Mouse (Mus musculus) naive thymus-derived CD4-positive, alpha-beta T cell, adult 2 months (primary cell): ENCODE measurements around the gene Gamt.
"Not testable (repeated sequence)": the region's sequence is repeated elsewhere in the genome, so short reads cannot be mapped to it uniquely, and the experiment has no call there.

Experiments
- DNase-seq: peaks from one replicate; pipeline ENCODE4 v3.0.0-alpha.2; 2011; ENCODE audit warnings: low read depth

The Gamt gene

DNA sequence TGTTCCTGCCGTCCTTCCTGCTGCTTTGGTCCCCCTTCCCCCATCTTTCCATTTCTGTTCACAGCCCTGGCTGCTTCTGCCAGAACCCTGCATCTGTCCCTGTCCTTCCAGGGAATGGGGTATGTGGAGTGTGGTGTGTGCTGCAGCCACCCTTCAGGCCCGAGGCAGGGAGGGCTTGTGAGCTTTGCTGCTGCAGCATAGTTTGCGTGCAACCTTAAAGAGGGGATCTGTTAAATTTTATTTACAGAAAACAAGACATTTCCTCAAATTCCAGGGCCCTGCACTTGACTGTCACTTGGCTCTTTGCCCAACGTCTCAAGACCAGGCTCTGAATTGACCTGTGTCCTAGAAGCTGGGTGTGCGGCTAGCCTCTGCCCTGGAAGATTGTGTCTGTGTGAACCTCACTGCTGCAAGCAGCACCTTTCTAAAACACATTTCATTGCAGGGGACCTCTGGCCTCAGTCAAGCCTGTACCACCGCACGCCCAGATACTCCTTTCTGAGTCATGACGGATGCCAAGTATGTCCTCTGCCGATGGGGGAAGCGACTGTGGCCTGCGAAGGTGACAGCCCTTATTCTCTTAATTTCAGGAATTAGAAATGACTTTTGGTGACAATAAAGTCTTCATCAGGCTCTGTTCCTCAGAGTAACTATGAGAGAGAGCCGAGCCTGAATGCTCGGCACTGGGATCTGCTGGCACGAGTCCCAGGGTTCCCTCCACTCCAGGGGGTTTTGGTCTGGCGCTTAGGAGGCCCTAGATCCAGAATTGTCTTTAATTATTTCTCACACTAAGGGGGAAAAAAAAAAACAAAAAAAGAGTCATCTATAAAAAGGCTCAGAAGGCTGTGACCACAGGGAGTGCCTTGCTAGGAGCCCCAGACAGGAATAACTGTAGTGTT, 32.7 kb downstream of the Gamt start:
- no peak for DNase-seq

DNA sequence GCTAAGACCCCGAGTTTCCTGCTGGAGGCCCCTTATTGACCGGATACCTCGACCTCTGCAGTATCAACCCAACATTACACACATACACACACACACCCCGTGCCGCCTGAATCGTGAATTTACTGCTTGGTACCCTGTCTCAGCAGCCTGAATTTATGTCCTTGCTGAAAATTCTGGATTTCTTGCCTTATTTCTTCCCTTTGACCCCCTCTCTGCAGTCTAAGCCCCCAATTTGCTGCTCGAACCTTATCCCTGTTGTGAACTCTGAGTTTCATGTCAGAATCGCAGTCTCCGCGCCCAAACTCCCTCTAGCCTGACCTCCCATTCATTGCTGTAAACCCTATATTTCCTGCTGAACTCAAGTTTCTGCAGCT, 33.7 kb downstream of the Gamt start:
- no peak for DNase-seq

DNA sequence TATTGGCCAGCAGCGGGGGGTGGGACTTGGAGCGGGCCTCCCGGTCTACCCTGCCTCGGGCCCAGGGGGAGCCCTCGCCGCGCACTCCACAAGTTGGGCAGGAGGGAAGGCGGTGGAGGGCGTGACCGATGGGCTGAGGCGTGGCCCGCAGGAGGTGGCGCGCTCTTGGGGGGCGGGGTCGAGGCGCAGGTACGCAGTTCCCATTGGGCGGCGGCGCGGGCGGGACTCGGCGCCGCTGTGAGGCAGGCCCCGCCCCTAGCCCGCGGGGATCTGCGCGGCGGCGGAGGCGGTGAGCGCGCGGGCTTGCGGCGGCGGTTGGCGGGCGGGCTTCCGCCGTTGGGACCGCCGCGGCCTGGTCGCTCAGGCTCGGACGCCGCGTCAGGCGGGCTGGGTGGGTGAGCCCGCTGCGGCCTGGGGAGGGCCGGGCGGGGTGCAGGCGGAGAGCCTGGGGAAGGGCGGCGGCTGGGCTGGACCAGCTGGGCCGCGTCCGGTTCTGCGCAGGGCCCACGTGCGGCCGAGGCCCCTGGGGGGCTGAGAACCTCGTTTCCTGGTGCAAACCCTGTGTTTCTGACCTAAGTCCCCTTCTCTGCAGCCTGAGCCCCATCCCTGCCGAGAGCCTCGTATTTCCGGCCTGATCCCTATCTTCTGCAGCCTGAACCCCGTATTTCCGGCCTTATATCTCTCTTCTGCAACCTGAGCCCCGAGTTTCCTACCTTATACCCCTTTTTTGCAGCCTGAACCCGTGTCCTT, 34.2 kb downstream of the Gamt start, which contains the start of gene Mum1:
Gene Mum1 (plus strand): TSS at position 19 of the 750 bp plus-strand sequence.
- peak; percentile 98 for DNase-seq

DNA sequence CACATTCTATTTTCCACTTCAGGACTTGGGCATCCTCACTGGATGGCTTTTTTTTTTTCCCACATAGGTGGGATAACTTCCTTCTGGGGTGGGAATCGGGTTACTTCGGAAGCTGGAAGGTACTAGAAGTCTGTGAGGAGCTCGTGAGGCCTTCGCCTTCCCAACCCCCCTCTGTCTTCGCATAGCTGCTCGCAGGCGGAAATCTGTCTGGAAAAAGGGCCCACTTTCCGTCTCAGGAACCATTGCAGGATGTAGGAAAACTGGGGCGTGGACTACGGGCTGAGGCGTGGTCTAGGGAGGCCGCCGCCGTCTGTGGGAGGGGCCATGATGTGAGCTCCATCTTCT, 34.8 kb downstream of the Gamt start:
- DNase-seq: no peak

DNA sequence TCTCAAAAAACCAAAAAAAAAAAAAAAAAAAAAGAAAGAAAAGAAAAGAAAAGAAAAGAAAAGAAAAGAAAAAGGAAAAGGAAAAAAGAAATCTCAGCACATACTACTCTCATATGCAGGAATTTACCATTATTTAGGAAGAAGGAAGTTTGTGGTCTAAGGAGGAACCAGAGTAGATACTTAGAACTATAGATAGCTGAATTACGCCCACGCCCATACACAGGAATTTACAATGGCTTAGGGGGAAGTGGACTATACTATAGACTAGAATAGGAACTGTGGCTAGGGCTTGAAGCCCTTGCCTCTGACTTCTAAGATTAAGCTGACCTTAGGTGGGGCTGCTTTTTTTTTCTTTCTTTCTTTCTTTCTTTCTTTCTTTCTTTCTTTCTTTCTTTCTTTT, 37.7 kb downstream of the Gamt start:
- not testable (repeated sequence) for DNase-seq

DNA sequence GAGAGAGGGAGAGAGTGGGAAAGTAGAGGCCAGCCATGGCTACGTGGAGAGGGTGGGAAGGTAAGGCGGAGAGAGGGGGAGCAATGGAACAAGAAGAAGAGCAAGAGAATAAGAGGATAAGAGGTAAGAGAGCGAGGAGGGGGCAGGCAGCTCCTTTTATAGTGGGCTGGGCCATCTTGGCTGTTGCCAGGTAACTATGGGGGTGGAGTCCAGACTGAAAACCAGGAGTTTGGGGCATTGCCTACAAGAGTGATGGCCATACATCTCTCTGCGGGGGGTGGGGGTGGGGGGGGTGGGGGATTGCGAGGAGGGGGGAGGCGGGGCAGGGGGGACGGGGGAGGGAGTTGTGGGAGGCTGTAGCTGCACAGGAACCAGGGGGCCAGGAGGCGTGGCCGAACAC, 40.1 kb downstream of the Gamt start:
- no peak for DNase-seq

DNA sequence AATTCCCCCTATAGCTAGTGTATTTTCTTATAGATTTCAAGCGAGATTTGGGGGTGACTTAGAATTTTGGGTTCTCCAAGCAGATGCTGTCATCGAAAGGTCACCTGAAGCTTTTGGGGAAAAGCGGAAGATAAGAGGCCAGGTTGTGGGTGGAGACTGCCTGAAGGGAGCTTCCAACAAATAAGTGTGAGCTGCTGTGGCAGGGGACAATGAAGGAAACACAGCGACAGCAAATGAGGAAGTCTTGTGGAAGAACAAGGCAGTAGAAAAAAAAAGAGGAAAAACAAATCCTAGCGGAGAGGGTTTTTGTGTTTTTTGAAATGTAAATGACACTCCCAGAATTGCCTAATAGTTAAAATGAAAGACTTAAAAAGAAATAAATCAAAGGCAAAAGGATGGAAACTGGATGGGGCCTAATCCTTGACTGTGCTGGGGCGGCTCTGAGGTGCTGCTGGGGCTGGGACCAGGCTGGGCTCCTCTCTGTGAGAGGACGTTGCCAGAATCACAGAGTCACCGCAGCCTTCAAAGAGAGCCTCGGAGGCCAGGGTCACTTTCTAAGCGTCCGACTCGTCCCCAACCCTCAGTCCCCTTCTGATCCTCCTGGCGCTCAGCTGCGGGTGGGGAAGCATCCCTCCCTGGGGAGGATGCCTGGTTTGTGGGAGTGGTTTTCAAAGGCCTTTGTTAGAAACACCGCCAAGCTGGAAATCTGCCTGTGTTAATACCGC, 45.6 kb downstream of the Gamt start:
- DNase-seq: no peak

DNA sequence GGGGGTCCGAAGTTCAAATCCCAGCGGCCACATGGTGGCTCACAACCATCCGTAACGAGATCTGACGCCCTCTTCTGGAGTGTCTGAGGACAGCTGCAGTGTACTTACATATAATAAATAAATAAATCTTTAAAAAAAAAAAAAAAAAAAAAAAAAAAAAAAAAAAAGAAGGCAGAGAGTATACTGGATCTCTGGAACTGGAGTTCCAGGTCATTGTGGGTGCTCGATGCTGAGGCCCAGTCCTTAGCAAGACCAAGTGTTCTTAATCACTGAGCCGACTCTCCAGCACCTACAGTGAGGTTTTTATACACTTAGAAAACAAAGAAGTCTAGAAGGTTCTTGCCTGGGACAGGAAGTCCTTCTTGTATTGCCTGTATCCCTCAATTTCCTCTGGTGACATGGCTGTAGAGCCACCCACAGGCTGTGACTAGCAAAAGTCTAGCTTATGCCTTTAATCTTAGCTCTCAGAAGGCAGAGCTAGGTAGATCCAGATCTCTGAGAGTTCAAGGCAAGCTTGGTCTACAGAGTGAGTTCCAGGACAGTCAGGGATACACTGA, 49.2 kb downstream of the Gamt start:
- DNase-seq: peak; percentile 76

DNA sequence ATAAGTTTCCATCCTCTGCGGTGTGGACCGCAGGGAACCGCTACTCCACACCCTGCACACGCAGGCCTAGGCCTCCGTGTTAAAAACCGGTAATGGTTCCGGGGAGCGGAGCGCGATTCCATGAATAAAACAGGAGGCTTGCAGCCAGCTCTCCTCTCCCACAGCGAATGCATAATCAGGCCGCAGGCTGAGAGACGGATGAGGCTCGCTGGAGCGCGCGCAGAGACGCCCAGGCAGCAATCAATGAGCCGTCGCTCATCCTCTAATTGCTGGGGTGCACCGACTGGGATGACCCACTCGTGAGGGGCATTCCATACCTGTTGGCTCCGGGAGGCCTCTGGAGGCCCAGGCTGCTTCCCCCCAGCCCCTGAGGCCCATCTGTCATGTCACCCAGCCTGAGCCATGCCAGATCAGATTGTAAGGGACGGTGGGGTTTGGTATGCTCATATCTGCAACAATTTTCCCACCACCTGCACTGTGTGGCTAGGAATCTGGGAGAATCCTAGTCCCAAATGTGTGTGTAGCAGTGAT, 51.9 kb downstream of the Gamt start:
- DNase-seq: no peak

DNA sequence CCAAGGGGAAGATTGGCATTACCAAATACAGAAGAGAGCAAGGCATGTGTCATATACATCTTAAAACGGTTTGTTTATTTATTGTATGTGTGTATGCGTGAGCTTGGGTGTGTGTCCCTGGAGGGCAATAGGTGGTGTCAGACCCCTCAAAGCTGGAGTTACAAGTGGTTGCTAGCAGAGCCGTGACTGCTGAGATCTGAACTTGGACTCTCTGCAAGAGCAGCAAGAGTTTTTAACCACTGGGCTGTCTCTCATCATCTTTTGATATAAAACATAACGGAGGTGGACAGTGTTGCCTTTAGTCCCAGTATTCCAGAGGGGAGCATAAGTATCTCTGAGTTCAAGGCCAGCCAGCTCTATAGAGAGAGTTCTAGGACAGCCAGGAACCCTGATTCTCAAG, 52.6 kb downstream of the Gamt start:
- no peak for DNase-seq
